Mouse (Mus musculus) intestine, postnatal 0 days (tissue): ENCODE measurements around the gene Qsox2. TPM values are rescaled to one million over a fixed set of nuclear protein-coding genes. Genes with fewer than 3 reads are reported as not detected.

ENCODE experiments used
- ATAC-seq: fragments of 200-750 bp; cut with Nextera tagmentation; 2 replicates; pipeline ENCODE4 v1.8.0; 2017; ENCODE audit warnings: mild to moderate bottlenecking, moderate TSS enrichment, moderate library complexity
- H3K27ac ChIP-seq: fragments of 300-500 bp; sonication (generic); 2 replicates; pipeline ENCODE4 v1.5.1; 2014; ENCODE audit warnings: mild to moderate bottlenecking, low read depth, low read length, moderate library complexity
- H3K27me3 ChIP-seq: fragments of 300-500 bp; sonication (generic); replicated peaks from 2 replicates; pipeline ENCODE4 v1.6.1; 2014; ENCODE audit warnings: low read length, mixed read lengths; ENCODE audit not compliant: control insufficient read depth, insufficient read depth
- H3K36me3 ChIP-seq: fragments of 300-500 bp; sonication (generic); 2 replicates; pipeline ENCODE4 v1.6.1; 2014; ENCODE audit warnings: mild to moderate bottlenecking, moderate library complexity; ENCODE audit not compliant: control insufficient read depth, insufficient read depth
- H3K4me1 ChIP-seq: fragments of 300-500 bp; sonication (generic); replicated peaks from 2 replicates; pipeline ENCODE4 v1.6.1; 2014; ENCODE audit warnings: antibody characterized with exemption, low read length, mixed read lengths; ENCODE audit not compliant: control insufficient read depth, insufficient read depth
- H3K4me2 ChIP-seq: fragments of 300-500 bp; sonication (generic); replicated peaks from 2 replicates; pipeline ENCODE4 v1.6.1; 2014; ENCODE audit warnings: low read depth, mild to moderate bottlenecking, moderate library complexity
- H3K4me3 ChIP-seq: fragments of 300-500 bp; sonication (generic); 2 replicates; pipeline ENCODE4 v1.5.1; 2014; ENCODE audit warnings: low read depth, low read length
- H3K9ac ChIP-seq: fragments of 300-500 bp; sonication (generic); 2 replicates; pipeline ENCODE4 v1.6.1; 2014; ENCODE audit warnings: mild to moderate bottlenecking, low read depth, low read length
- H3K9me3 ChIP-seq: fragments of 300-500 bp; sonication (generic); 2 replicates; pipeline ENCODE4 v1.6.1; 2016; ENCODE audit warnings: mixed run types; ENCODE audit not compliant: control insufficient read depth
- CTCF ChIP-seq: sonication (generic); IDR thresholded peaks from 2 replicates; pipeline ENCODE4 v1.5.1; 2016; ENCODE audit warnings: low read depth, mild to moderate bottlenecking, control low read depth, antibody characterized with exemption, moderate library complexity
- WGBS: fragments of 180-500 bp; shearing (Covaris S2); extraction: QIAGEN DNeasy Blood & Tissue Kit; methylation state at CpG from one replicate; pipeline ENCODE4 v1.1.7; 2014; 5-methylcytosine and 5-hydroxymethylcytosine counted together
- polyA plus RNA-seq: library from polyadenylated mRNA; unstranded; fragments of >200 nt; fragmentation: Nextera tagmentation; extraction: Ambion mirVana; gene quantifications from 2 replicates; pipeline ENCODE4 v1.2.1, GENCODE M21; 2015

Gene Qsox2
- polyA plus RNA-seq, 1 experiment from 2014 or later = 7.5 TPM

DNA sequence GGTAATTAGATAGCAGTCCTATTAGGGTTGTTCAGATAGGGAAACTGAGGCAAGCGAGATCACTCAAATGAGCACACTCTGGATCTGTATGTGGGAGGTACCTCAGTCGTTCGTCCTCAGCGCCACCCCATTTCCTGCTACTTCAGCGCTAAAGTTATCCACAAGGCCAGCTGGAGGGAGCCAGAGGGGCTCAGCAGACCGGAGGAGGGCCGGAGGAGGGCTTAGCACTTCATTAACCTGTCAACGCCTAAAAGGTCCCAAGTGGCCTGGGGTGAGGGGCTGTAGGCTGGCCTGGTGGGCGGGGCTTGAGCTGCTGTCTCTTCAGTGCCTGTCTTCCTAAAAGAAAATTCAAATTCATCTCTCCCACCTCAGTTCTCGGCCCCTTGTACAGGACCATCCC lies 38.8 kb downstream of the Qsox2 start:
- peaks cover 80% of the 10 kb centered on the region for H3K27me3 ChIP-seq
- no peak overlapping the region for H3K27ac ChIP-seq
- TF ChIP-seq CTCF = no peak
- no peak overlapping the region for H3K4me3 ChIP-seq
- no peaks in the 10 kb centered on the region for H3K9me3 ChIP-seq
- H3K9ac ChIP-seq = no peak overlapping the region
- ATAC-seq = no peak
- H3K4me2 ChIP-seq = no peak overlapping the region
- WGBS = 3% methylated on average over 10 of the region's 10 CpGs
- no peaks in the 10 kb centered on the region for H3K4me1 ChIP-seq
- H3K36me3 ChIP-seq = no peaks in the 10 kb centered on the region

DNA sequence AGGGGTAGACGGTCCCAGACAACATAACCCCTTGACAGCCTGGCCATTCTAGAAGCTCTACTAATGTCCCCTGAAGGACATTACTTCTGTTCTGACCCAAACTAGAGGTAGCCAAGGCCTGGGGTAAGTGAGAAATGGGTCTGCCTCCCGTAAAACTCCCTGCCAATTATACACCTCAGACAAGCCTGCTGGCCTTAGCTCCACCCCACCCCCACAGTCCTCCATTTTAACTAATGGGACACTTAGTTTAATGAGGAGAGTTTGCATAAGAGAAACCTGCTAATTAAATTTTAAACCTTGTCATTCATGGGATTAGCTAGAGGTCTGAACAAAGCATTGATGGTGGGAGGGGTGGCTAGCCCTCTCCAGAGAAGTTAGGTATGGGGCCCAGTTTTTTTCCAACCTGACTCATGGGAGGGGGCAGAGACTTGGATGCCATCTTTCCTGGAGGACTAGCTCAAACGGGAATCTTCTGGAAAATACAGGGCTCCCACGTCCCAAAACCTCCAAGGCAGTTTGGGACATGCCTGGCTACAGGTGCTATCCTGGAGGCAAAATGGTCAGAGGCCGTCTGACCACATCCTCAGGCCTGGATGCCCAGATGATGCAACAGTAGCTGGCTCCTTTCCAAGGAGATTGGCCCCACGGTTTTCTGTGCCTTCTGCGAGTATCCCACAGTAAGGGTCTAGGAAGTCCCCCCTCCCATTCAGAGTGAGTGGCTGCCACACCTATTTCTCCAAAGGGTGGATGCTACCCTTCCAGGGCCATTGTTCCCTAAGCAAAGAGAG lies 42.6 kb downstream of the Qsox2 start:
- Histone ChIP-seq H3K36me3 (no peaks in the 10 kb centered on the region), H3K4me2 (no peak overlapping the region), H3K9me3 (no peaks in the 10 kb centered on the region), H3K27ac (no peak overlapping the region), H3K4me3 (no peak overlapping the region), H3K27me3 (peaks cover 56% of the 10 kb centered on the region), H3K9ac (no peak overlapping the region), H3K4me1 (no peaks in the 10 kb centered on the region)
- ATAC-seq = no peak
- no peak for TF ChIP-seq CTCF
- 40% methylated on average over 7 of the region's 7 CpGs for WGBS

DNA sequence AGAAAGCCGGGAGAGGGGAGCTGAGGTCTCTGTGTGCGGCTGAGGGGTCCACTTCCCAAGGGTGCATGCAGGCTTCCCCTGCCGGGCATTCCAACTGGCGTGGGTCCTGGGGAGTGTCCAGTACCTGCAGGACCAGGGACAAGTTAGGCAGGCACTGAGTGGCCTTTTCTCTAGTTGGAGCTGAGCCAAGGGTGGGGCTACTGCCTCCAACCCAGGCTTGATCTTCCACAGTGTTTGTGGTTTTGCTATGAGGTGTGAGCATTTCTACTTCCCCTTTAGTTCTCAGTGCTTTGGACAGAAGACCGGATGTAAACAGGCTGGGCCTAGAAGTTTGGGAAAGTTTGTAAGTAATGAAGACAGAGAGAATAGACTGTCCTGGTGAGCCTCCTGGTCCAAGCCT lies 48.8 kb downstream of the Qsox2 start:
- 45% methylated on average over 5 of the region's 5 CpGs for WGBS
- Histone ChIP-seq H3K4me3 (no peak overlapping the region), H3K36me3 (no peaks in the 10 kb centered on the region), H3K4me2 (no peak overlapping the region), H3K4me1 (no peaks in the 10 kb centered on the region), H3K9me3 (no peaks in the 10 kb centered on the region), H3K9ac (no peak overlapping the region), H3K27ac (no peak overlapping the region), H3K27me3 (peaks cover 12% of the 10 kb centered on the region)
- TF ChIP-seq CTCF = no peak
- peak; percentile 50; the same call in 1 of the 2 replicates for ATAC-seq

DNA sequence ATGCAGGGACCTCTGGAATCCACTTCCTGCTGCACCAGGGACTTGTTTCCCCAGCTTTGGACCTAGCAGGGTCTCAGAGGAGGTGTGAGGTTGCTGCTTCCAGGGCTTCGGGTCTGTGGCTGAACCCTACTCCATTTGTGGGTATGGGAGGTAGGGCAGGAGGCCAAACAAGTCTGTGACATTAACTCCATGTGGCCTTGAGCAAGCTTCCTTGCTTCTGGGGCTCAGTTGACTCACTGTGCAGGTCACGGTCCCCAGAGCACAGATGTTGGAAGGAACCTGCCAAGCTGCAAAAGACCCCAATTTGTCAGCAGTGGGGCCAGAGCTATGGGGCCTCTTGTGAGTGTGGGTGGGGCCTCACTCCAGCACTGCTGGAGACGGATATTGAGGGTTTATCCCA lies 53.0 kb downstream of the Qsox2 start:
- ATAC-seq = no peak
- H3K36me3 ChIP-seq = no peaks in the 10 kb centered on the region
- H3K4me1 ChIP-seq = no peaks in the 10 kb centered on the region
- no peak overlapping the region for H3K27ac ChIP-seq
- H3K4me3 ChIP-seq = no peak overlapping the region
- no peaks in the 10 kb centered on the region for H3K27me3 ChIP-seq
- no peaks in the 10 kb centered on the region for H3K9me3 ChIP-seq
- TF ChIP-seq CTCF = no peak
- no peak overlapping the region for H3K9ac ChIP-seq
- WGBS = 44% methylated on average over 3 of the region's 3 CpGs
- no peak overlapping the region for H3K4me2 ChIP-seq

DNA sequence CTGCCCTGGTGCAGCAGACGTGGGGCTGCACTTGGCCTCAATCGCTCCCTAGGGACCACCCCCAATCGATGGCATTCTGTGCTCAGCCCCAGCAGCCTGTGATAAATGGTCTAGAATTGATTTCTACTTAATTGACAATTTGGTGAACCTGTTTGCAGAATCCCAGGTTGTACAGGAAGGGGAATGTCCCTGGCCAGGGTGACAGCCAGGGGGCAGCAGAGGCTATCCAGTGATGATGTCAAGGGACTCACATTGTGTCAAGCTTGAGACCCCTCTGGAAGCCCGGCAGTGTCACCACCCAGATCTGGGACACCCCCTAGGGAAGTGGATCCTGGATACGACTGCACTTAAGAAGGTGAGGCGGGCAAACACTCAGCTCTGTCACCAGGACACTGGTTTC lies 54.7 kb downstream of the Qsox2 start:
- Histone ChIP-seq H3K36me3 (no peaks in the 10 kb centered on the region), H3K4me2 (no peak overlapping the region), H3K27ac (no peak overlapping the region), H3K9ac (no peak overlapping the region), H3K27me3 (no peaks in the 10 kb centered on the region), H3K4me1 (no peaks in the 10 kb centered on the region), H3K4me3 (no peak overlapping the region), H3K9me3 (no peaks in the 10 kb centered on the region)
- peak; percentile 85 for TF ChIP-seq CTCF
- WGBS = 22% methylated on average over 6 of the region's 6 CpGs
- no peak for ATAC-seq

DNA sequence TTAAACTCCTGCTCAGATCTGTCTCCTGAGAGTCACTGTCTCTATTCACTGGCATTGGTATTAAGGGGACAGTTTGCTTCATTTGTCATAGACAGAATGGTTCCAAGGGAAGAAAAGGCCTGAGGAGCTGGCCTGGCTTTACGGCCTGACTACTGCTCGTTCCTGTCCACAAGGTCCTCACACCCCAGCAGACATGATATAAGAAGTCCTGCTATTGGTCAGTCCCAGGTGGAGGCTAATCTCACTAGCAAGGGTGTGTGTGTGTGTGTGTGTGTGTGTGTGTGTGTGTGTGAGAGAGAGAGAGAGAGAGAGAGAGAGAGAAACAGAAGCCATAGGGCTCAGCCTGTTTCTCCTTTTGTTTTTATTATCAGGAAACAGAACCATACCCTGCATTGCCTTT lies 60.1 kb downstream of the Qsox2 start:
- no peak overlapping the region for H3K27ac ChIP-seq
- H3K4me3 ChIP-seq = no peak overlapping the region
- no peak for TF ChIP-seq CTCF
- no peaks in the 10 kb centered on the region for H3K4me1 ChIP-seq
- ATAC-seq = no peak
- no peaks in the 10 kb centered on the region for H3K27me3 ChIP-seq
- H3K36me3 ChIP-seq = no peaks in the 10 kb centered on the region
- no peak overlapping the region for H3K4me2 ChIP-seq
- WGBS = 33% methylated on average over 2 of the region's 2 CpGs
- no peaks in the 10 kb centered on the region for H3K9me3 ChIP-seq
- no peak overlapping the region for H3K9ac ChIP-seq
